Mouse (Mus musculus) megakaryocyte progenitor cell, adult 5-6 weeks (primary cell): Measurements from ENCODE around the gene Akap6. TPM values are rescaled to one million over a fixed set of nuclear protein-coding genes. Genes with fewer than 3 reads are reported as not detected.

ENCODE experiments used
- ATAC-seq: replicated peaks from 2 replicates; pipeline ENCODE4 v1.8.0; 2016; ENCODE audit warnings: mild to moderate bottlenecking, moderate TSS enrichment, inconsistent platforms; ENCODE audit not compliant: poor library complexity
- total RNA-seq, 2 experiments: library from RNA; stranded (forward) in 1 of 2; stranded (reverse) in 1 of 2; fragments of 157-497, 149-512 nt in 1 of 2; fragments of 200-1000 nt in 1 of 2; gene quantifications; 2 replicates each; pipeline versions ENCODE4 v1.2.3 to v1.2.4; 2015 to 2017

The Akap6 gene
- total RNA-seq, 2 experiments from 2014 or later = 0.08 TPM; not detected in 1

DNA sequence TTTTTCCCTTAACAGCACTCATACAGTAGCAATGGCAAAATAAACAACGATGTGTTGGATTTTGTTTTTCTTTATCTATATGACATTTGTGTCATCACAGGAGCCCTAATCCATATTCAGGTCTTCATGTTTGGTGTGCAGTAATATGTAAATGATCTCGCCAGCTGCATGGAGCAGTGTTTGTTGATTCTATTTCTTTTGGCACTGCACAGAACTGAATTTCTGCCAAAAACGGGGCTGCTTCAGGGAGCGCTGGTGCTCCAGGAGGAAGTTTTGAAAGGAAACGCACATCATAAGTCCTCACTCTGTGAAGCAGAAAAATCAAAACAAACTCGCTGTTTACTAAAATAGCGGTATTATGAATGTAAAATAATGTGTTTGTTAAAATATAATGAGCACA is 424.9 kb downstream of the Akap6 start:
- ATAC-seq = no peak

DNA sequence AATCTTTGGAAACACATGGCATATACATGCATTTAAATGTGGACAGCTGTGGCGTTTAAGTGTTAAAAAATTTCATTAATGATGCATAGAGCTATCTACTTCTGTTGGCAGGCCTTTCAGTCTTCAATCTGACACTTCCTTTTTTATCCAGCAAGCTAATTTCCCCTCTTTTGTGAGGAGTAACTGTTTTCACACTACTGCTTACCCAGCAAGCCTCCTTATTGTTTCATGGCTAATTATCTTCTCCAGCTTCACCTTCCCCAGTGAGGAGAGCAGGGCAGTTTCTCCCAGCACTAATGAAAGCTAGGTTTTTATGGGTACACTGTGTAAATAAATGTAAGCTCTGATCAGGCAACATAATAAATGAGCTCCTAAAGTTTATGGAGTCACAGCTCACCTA is 425.5 kb downstream of the Akap6 start:
- no peak for ATAC-seq

DNA sequence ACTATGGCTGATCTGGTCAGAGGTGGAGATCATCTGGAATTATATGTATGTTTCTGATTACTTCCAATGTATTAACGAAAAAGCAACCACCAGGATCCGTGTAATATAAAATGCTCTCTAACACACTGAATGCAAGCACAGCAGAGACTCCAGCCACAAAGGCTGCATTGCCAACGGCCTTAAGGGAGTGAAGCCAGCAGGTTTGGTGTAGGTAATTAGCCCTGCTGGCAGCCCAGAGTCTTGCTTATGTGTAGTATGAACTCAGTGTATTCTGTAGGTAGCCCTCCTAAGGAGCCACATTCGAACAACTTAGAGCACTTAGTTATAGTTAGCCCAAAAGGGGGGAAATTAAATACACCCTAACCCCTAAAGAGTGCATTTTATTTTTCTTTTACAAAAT is 426.1 kb downstream of the Akap6 start:
- no peak for ATAC-seq

DNA sequence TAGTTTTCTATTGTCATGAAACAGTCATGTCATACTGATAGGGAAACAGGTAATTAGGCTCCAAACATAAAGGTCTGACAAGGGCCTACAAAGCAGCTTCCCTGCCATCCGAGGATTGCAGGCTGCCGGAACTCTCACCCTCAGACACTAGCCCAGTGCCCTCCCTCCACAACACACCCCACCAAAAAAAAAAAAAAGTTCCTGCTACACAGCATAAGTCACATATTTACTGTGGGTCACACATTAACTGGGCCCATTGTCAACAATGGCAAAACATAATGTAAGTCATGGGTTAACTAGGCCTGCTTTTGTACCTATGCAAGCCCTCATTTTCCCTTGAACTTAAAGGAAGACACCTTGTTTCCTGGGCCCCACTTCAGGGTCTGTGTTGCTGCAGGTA is 435.0 kb downstream of the Akap6 start:
- ATAC-seq = no peak

DNA sequence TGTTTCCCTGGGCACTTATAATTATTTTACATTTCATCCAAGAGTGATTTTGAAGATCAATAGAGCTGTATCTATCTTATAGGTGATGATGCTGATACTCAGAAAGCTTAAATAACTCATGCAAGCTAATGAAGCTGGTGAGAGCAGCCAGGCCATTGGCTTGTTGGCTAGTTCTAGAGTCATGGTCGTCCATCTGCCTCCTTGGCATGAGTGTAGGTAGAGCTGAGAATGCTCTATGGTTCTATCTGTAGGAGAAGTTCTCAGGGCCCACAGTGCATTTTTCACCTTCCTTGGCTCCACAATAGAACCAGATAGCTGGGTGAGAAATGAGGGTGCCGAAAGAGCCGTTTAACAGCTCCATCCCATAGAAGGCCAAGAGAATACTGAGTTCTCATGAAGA is 438.1 kb downstream of the Akap6 start:
- ATAC-seq = no peak

DNA sequence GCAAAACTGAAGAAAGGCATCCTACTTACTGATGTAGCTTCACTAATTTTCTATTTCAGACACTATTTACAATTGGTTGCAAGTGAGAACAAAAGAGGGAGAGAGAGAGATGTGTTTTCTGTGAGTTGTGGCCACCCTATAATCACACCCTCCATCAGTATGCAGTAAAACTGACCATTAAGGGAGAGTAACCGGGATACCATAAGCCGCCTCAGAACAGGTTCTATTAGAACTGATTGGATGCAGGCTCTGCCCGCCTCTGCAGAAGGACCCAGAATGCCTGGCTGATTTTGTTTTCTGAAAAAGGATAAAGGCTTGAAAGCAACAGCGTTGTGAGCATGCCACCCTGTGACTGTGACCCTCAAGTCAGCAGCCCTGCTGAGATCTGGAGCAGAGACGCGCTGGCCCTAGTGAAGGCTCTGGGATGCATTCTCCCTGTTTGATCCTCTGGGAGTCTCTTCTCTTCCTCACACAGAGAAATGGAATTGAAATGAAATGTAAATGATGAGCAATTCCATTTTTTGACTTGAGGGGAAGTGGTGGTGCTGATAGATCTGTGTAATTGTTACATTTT is 445.0 kb downstream of the Akap6 start:
- no peak for ATAC-seq

DNA sequence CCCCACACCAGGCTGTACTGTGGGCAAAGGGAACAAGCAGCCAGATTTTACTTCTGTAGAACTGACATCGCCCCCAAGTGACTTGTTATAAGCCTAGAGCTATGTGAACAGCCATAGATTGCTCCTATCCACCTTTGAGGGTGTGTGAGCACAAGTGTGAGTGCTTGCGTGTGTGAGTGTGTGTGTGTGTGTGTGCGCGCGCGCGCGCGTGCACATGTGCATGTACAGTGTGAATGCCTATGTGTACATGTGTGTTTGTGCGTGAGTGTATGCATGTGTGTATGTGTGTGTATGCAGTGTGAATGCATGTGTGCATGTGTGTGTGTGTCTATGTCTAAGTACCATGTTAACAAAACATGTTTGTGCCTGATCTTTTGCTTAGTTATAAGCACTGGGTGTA is 445.6 kb downstream of the Akap6 start:
- no peak for ATAC-seq

DNA sequence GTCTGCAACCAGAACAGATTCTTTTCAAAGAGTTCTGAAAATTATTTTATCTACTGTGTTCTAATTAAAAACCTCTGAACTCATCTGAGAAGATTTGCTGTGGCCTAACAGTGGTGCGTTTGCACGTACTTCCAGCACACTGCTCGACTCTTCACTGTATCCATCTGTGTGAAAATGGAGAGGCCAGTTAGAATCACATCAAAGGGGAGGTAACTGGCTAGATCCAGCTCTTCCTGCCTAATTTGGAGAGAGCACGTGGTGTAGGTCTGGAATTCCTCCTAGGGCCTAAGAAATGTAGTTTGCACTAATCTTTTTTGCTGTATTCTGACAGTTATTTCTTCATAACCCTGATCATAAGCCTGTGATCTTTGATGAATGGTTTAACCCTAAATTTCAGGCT is 446.3 kb downstream of the Akap6 start:
- no peak for ATAC-seq

DNA sequence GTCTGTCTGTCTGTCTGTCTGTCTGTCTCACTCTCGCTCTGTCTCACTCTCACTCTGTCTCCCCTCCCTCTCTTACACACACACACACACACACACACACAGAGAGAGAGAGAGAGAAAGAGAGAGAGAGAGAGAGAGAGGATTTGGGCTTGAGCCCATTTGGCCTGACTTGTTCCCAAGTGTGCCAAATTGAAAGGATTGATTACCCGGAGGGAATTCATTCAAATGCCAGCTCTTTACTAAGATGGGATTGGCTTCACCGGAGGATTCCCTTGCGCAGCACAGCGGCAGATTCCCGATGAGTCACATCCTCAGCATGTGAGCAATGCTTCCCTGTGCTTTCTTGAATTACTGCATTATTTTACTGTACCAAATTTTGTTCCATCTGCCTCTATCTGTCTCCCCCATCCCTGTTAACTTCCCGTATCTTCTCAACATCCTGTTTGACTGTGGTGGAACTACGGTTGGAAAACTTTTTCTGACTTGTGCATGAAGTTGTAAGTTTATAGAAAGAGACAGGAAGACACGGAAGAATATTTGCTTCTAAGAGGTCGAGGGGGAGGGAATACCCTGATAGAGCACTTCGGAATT is 447.4 kb downstream of the Akap6 start:
- no peak for ATAC-seq

DNA sequence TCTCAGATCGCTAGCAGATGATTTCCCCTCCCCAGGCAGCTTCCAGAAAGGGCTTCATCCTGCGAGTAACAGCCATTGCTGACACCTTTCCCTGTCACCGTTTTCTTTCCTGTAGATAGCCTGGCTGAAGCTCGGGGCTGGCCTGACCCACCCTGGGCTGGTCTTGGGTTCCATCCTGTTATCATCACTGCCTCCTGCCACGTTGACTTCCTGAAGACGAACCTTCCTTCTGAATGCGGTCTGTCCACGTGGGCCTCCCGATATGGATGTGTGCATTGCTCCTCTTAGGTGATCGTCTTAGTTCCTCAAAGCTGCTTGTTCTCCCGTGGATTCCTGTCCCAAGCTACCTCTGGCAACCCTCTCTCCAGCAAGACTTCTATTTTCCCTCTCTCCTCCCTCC is 448.5 kb downstream of the Akap6 start:
- ATAC-seq = no peak

DNA sequence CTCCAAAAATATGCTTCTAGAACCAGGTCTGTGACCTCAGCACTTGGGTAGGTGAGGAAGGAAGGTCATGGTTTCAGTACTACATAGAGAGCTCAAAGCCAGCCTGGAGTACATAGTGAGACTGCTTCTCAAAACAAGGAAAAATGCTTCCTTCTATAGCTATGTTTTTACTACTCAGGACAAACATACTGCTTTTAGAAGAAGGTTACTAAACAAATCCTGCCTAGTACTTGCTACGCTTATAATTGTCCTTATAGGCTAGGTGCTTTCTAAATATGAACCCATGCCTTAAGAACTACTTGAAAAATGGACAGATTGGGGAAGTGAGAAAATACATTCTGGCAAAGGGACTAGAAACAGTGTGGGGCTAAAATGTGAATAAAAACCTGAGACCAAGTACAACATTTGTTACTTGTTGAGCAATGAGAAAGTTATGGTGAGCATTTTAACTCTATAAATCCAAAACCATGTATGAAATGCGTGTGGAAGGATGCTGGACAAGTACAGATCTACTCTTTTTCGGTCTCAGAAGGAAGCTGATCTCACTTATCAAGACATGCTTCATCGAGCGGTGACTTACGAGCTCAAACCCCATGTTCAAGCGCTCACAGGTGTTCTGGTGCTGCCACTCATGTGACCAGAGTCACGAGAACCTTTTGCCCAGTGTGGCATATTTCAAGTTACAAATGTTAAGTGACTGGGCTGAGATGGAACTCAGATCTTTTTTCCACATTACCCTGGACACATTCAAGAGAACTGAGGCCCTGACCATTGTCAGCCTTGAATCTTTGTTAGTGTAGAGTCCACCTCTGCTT is 469.2 kb downstream of the Akap6 start:
- no peak for ATAC-seq

DNA sequence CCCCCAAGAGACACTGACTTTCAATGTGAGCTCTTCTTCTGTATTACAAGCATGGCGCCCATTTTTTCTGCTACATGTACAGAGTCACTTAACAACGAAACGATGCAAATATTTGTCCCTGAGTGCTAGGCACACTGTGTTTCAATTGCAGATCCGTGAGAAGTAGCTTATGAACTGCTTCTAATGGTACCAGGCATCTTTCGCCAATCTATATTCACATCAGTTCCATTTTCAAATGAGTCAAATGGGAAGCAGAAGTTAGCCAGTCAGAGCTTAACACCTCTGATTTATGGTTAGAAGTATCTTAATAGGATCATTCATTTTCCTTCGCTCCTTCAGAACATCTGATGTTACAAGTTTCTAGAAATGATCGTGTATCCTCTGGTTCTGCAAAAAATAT is 492.3 kb downstream of the Akap6 start:
- ATAC-seq = no peak

DNA sequence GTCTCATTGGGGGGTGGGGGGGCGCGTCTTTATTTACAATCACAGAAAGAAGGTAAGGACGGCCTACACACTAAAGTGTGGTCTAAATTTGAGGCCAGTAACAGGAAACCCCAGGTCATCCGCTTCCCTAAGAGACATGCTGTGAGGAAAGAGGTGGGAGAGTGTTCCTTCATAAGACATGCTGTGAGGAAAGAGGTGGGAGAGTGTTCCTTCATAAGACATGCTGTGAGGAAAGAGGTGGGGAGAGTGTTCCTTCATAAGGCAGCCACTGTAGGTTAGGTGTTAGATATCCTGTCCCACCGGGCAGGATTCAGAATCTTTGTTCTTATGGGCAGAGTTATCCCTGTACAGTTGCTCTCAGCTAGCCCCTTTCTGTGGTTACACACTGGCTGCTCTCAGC is 494.5 kb downstream of the Akap6 start:
- ATAC-seq = no peak

Other genes with a start within 250 kb of the Akap6 start
- 11.2 and 12.7 TPM in 2 replicates for gene Arhgap5, start 195.4 kb upstream of the Akap6 start, total RNA-seq (2015)
- gene Arhgap5, start 195.4 kb upstream of the Akap6 start, total RNA-seq (2017) = 8.1 and 10.0 TPM in 2 replicates